Mouse (Mus musculus) neural tube, embryonic 15.5 days (tissue): ENCODE measurements around the gene Ppp1r35. TPM values are rescaled to one million over a fixed set of nuclear protein-coding genes. Genes with fewer than 3 reads are reported as not detected.

ENCODE experiments used
- ATAC-seq: fragments of 200-750 bp; cut with Nextera tagmentation; 2 replicates; pipeline ENCODE4 v1.8.0; 2017; ENCODE audit warnings: mild to moderate bottlenecking, moderate TSS enrichment, moderate library complexity; ENCODE audit not compliant: low FRiP score
- H3K27ac ChIP-seq: fragments of 300-500 bp; sonication (generic); replicated peaks from 2 replicates; pipeline ENCODE4 v1.5.1; 2015; ENCODE audit warnings: mild to moderate bottlenecking, inconsistent platforms
- H3K27me3 ChIP-seq: fragments of 300-500 bp; sonication (generic); replicated peaks from 2 replicates; pipeline ENCODE4 v1.6.1; 2015; ENCODE audit warnings: inconsistent platforms
- H3K36me3 ChIP-seq: fragments of 300-500 bp; sonication (generic); 2 replicates; pipeline ENCODE4 v1.6.1; 2015; ENCODE audit warnings: inconsistent platforms
- H3K4me1 ChIP-seq: fragments of 300-500 bp; sonication (generic); 2 replicates; pipeline ENCODE4 v1.6.1; 2015; ENCODE audit warnings: inconsistent platforms
- H3K4me2 ChIP-seq: fragments of 300-500 bp; sonication (generic); 2 replicates; pipeline ENCODE4 v1.6.1; 2015; ENCODE audit warnings: inconsistent platforms, mild to moderate bottlenecking, moderate library complexity
- H3K4me3 ChIP-seq: fragments of 300-500 bp; sonication (generic); replicated peaks from 2 replicates; pipeline ENCODE4 v1.5.1; 2015; ENCODE audit warnings: mild to moderate bottlenecking, inconsistent platforms
- H3K9ac ChIP-seq: fragments of 300-500 bp; sonication (generic); replicated peaks from 2 replicates; pipeline ENCODE4 v1.6.1; 2015; ENCODE audit warnings: mild to moderate bottlenecking, inconsistent platforms
- H3K9me3 ChIP-seq: fragments of 300-500 bp; sonication (generic); replicated peaks from 2 replicates; pipeline ENCODE4 v1.6.1; 2016; ENCODE audit warnings: inconsistent platforms
- WGBS: fragments of 180-500 bp; shearing (Covaris S2); methylation state at CpG from one replicate; pipeline ENCODE4 v1.1.7; 2015; ENCODE audit warnings: mixed read lengths; 5-methylcytosine and 5-hydroxymethylcytosine counted together
- polyA plus RNA-seq: library from polyadenylated mRNA; unstranded; fragments of >200 nt; fragmentation: Nextera tagmentation; extraction: Ambion mirVana; gene quantifications from 2 replicates; pipeline ENCODE4 v1.2.1, GENCODE M21; 2015

Ppp1r35 gene
- polyA plus RNA-seq, 1 experiment from 2014 or later = 42.3 TPM

DNA sequence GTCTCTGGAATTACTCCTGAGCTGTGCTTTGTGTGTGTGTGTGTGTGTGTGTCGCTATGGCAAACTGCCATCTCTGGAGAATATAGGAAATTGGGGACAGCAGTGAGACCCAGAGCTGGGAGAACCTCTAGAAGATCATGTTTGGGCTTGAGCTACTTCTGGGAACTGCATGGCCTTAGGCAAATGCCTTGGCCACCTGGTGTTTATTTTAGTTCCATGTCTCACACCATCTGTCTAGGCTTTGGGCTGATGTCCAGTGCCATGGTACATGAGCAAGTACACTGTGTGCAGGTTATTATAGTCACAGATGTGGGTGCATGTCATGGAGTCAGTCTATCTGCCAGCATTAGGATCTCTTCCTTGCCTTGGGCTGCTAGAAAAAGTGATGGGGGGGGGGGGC, 44.0 kb downstream of the Ppp1r35 start:
- Histone ChIP-seq H3K4me2 (no peak overlapping the region), H3K4me3 (no peak overlapping the region), H3K27ac (no peak overlapping the region), H3K9ac (no peak overlapping the region), H3K9me3 (no peaks in the 10 kb centered on the region), H3K4me1 (no peaks in the 10 kb centered on the region), H3K27me3 (no peaks in the 10 kb centered on the region), H3K36me3 (no peaks in the 10 kb centered on the region)
- WGBS = 89% methylated on average over 1 of the region's 1 CpGs
- ATAC-seq = no peak

DNA sequence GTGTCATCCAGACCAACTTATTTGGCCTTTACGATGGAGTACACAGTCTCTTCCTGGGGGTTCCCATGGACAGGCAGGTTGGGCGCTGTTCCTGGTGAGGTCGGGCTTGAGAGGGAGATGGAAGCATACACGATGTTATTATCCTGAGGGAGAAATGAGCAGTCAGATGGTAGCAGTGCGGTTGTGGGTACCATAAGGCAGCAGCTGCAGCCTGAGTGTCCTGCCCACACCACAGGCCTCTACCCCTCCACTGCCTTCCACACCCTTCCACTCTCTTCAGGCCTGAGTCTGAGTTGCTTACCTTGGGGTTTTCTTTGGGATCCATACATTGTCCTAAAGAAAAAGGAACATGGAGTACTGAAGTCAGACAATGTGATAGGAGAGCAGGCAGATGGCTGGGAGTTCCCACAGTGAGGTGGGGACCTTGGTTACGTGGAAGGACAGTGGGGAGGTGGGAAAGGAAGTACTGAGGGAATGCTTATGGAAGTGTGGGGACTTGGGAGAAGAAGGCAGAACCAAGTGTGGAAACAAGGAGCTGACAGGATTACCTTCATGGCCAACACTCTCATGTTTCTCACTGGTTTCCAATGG, 44.9 kb downstream of the Ppp1r35 start:
- WGBS = 89% methylated on average over 6 of the region's 6 CpGs
- Histone ChIP-seq H3K36me3 (no peaks in the 10 kb centered on the region), H3K4me2 (no peak overlapping the region), H3K27ac (no peak overlapping the region), H3K27me3 (no peaks in the 10 kb centered on the region), H3K4me1 (no peaks in the 10 kb centered on the region), H3K4me3 (no peak overlapping the region), H3K9ac (no peak overlapping the region), H3K9me3 (no peaks in the 10 kb centered on the region)
- no peak for ATAC-seq

DNA sequence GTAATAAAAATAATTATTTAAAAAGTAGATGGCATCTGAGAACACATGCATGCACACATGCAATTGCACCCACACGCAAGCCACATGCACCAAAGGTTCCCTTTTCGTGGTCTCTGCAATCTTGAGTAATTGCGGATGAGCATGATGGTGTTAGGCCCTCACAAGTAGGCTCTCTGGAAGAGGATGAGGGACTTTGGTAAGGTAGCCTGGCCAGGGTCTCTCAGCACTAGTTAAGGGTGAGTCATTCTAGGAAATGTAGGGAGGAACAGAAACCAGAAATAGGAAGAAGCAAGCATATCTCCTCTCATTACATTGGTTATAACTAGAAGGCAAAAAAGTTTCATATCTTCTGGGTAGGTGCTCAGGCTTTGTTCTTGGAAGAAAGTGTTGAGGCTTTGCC, 46.4 kb downstream of the Ppp1r35 start:
- Histone ChIP-seq H3K4me3 (no peak overlapping the region), H3K27ac (no peak overlapping the region), H3K9me3 (no peaks in the 10 kb centered on the region), H3K27me3 (no peaks in the 10 kb centered on the region), H3K36me3 (no peaks in the 10 kb centered on the region), H3K9ac (no peak overlapping the region), H3K4me2 (no peak overlapping the region), H3K4me1 (no peaks in the 10 kb centered on the region)
- ATAC-seq = no peak
- WGBS = 95% methylated on average over 3 of the region's 3 CpGs

DNA sequence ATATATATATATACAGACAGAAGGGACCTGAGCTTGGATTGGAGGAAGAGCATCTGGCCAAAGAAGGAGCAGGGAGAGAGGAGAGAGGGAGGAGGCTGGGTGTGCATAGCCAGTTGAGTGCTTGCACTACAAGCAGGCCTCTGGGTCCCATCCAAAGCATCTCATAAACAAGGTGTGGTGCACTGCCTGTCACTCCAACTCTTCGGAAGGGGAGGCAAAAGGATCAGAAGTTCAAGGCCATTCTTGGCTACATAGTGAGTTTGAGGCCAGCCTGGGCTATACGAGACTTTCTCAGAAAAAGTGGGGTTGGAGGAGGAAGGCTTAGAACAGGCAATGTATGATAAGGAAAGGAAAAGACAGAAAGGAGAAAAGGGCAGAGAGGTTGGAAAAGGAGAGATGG, 47.3 kb downstream of the Ppp1r35 start:
- Histone ChIP-seq H3K36me3 (no peaks in the 10 kb centered on the region), H3K9me3 (no peaks in the 10 kb centered on the region), H3K27ac (no peak overlapping the region), H3K4me3 (no peak overlapping the region), H3K27me3 (no peaks in the 10 kb centered on the region), H3K9ac (no peak overlapping the region), H3K4me2 (no peak overlapping the region), H3K4me1 (no peaks in the 10 kb centered on the region)
- ATAC-seq = no peak
- WGBS = 90% methylated on average over 2 of the region's 2 CpGs

DNA sequence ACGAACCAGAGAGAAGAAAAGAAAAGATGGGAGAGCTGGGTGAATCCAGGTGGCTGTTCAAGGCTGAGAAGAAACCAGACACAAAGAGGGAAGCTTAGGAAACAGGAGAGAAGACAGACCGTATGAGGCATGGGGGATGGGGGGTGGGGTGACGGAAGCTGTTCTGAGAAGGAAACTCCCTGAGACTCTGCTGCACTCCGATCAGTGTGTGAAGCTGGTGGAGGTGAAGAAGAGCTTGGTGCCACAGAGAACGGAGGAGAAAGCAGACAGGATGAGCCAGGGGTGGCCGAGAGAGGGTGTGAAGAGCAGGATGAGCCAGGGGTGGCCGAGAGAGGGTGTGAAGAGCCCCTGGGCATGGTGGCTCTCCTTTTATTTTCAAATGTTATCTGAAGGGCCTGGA, 47.8 kb downstream of the Ppp1r35 start:
- no peak overlapping the region for H3K4me3 ChIP-seq
- ATAC-seq = no peak
- no peaks in the 10 kb centered on the region for H3K27me3 ChIP-seq
- no peak overlapping the region for H3K9ac ChIP-seq
- no peaks in the 10 kb centered on the region for H3K36me3 ChIP-seq
- no peak overlapping the region for H3K27ac ChIP-seq
- H3K9me3 ChIP-seq = no peaks in the 10 kb centered on the region
- whole genome bisulfite sequencing = 69% methylated on average over 7 of the region's 7 CpGs
- H3K4me1 ChIP-seq = no peaks in the 10 kb centered on the region
- H3K4me2 ChIP-seq = no peak overlapping the region

DNA sequence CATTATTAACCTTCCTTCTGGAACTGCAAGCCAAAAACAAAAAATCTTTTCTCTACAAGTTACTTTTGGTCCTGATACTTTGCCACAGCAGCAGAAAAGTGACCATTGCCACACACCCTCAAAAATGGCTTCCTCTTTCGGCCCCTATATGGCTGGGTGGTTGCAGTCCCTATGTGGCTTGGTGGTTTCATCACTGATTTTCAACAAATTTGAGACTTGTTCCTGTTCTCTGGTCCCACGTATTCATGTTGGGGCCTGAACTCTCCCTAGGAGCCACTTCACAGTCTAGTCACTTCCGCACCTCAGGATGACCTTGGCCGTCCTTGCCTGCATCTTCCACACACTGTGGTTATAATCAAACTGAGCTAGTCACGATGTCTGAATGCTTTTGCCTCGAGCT, 50.0 kb downstream of the Ppp1r35 start:
- no peak for ATAC-seq
- no peaks in the 10 kb centered on the region for H3K4me1 ChIP-seq
- no peaks in the 10 kb centered on the region for H3K27me3 ChIP-seq
- H3K36me3 ChIP-seq = no peaks in the 10 kb centered on the region
- no peak overlapping the region for H3K27ac ChIP-seq
- WGBS = 85% methylated on average over 6 of the region's 6 CpGs
- H3K4me3 ChIP-seq = no peak overlapping the region
- H3K4me2 ChIP-seq = no peak overlapping the region
- no peaks in the 10 kb centered on the region for H3K9me3 ChIP-seq
- H3K9ac ChIP-seq = no peak overlapping the region

Other genes with a start within 250 kb of the Ppp1r35 start
- not detected in 2 replicates for gene Epo, start 245.6 kb upstream of the Ppp1r35 start, polyA plus RNA-seq
- gene Gnb2, start 245.3 kb upstream of the Ppp1r35 start, polyA plus RNA-seq = 503 and 540 TPM in 2 replicates
- 203 and 258 TPM in 2 replicates for gene Actl6b, start 225.3 kb upstream of the Ppp1r35 start, polyA plus RNA-seq
- 4.2 and 5.3 TPM in 2 replicates for gene Tfr2, start 209.0 kb upstream of the Ppp1r35 start, polyA plus RNA-seq
- gene Mospd3, start 177.8 kb upstream of the Ppp1r35 start, polyA plus RNA-seq = 64.6 and 66.9 TPM in 2 replicates
- gene Pcolce, start 165.1 kb upstream of the Ppp1r35 start, polyA plus RNA-seq = 48.4 and 54.1 TPM in 2 replicates
- 0.09 and 0.17 TPM in 2 replicates for gene Fbxo24, start 149.8 kb upstream of the Ppp1r35 start, polyA plus RNA-seq
- gene Lrch4, start 149.7 kb upstream of the Ppp1r35 start, polyA plus RNA-seq = 16.0 and 27.4 TPM in 2 replicates
- 7.9 and 9.0 TPM in 2 replicates for gene Gm20605, start 149.7 kb upstream of the Ppp1r35 start, polyA plus RNA-seq
- gene Sap25, start 137.5 kb upstream of the Ppp1r35 start, polyA plus RNA-seq = 5.4 TPM in 2 replicates
- 0.12 and 0.37 TPM in 2 replicates for gene Irs3, start 133.1 kb upstream of the Ppp1r35 start, polyA plus RNA-seq
- gene Agfg2, start 94.1 kb upstream of the Ppp1r35 start, polyA plus RNA-seq = 20.5 and 21.6 TPM in 2 replicates
- gene Nyap1, start 37.2 kb upstream of the Ppp1r35 start, polyA plus RNA-seq = 32.7 and 41.3 TPM in 2 replicates
- 110 and 134 TPM in 2 replicates for gene Tsc22d4, start 33.1 kb upstream of the Ppp1r35 start, polyA plus RNA-seq
- 10.0 and 12.7 TPM in 2 replicates for gene Mepce, start 8.8 kb downstream of the Ppp1r35 start, polyA plus RNA-seq
- 14.9 and 17.0 TPM in 2 replicates for gene Zcwpw1, start 8.9 kb downstream of the Ppp1r35 start, polyA plus RNA-seq
- 0.31 and 0.65 TPM in 2 replicates for gene Pilra, start 57.4 kb downstream of the Ppp1r35 start, polyA plus RNA-seq
- 0.41 TPM in 1 of 2 replicates, not detected in the other for gene Pilrb1, start 79.3 kb downstream of the Ppp1r35 start, polyA plus RNA-seq
- gene Pilrb2, start 93.0 kb downstream of the Ppp1r35 start, polyA plus RNA-seq = not detected in 2 replicates
- 1.7 TPM in 1 of 2 replicates, not detected in the other for gene Cyp3a13, start 142.8 kb downstream of the Ppp1r35 start, polyA plus RNA-seq
- gene Gjc3, start 184.2 kb downstream of the Ppp1r35 start, polyA plus RNA-seq = 1.6 and 1.7 TPM in 2 replicates
- gene Azgp1, start 202.7 kb downstream of the Ppp1r35 start, polyA plus RNA-seq = not detected in 2 replicates
- gene Smok3a, start 242.4 kb downstream of the Ppp1r35 start, polyA plus RNA-seq = not detected in 2 replicates
- gene Smok3b, start 242.6 kb downstream of the Ppp1r35 start, polyA plus RNA-seq = not detected in 2 replicates